Mouse (Mus musculus) lung, embryonic 14.5 days (tissue): ENCODE results near the gene Mgll. TPM values are rescaled to one million over a fixed set of nuclear protein-coding genes. Genes with fewer than 3 reads are reported as not detected.

Source experiments
- ATAC-seq: fragments of 200-750 bp; cut with Nextera tagmentation; 2 replicates; pipeline ENCODE4 v1.8.0; 2017; ENCODE audit warnings: mild to moderate bottlenecking, moderate TSS enrichment, moderate library complexity; ENCODE audit not compliant: insufficient read depth
- DNase-seq: peaks from one replicate; pipeline ENCODE4 v3.0.0-alpha.2; 2015
- H3K27ac ChIP-seq: fragments of 300-500 bp; sonication (generic); 2 replicates; pipeline ENCODE4 v1.5.1; 2014; ENCODE audit warnings: low read depth, mild to moderate bottlenecking, moderate library complexity
- H3K27me3 ChIP-seq: fragments of 300-500 bp; sonication (generic); 2 replicates; pipeline ENCODE4 v1.6.1; 2014; ENCODE audit warnings: low read length, control low read depth; ENCODE audit not compliant: insufficient read depth
- H3K36me3 ChIP-seq: fragments of 300-500 bp; sonication (generic); 2 replicates; pipeline ENCODE4 v1.6.1; 2014; ENCODE audit warnings: control low read depth; ENCODE audit not compliant: insufficient read depth
- H3K4me1 ChIP-seq: fragments of 300-500 bp; sonication (generic); 2 replicates; pipeline ENCODE4 v1.6.1; 2014; ENCODE audit warnings: antibody characterized with exemption, control low read depth; ENCODE audit not compliant: insufficient read depth
- H3K4me2 ChIP-seq: fragments of 300-500 bp; sonication (generic); 2 replicates; pipeline ENCODE4 v1.6.1; 2014; ENCODE audit warnings: mild to moderate bottlenecking
- H3K4me3 ChIP-seq: fragments of 300-500 bp; sonication (generic); 2 replicates; pipeline ENCODE4 v1.5.1; 2014; ENCODE audit warnings: low read depth, low read length
- H3K9ac ChIP-seq: fragments of 300-500 bp; sonication (generic); 2 replicates; pipeline ENCODE4 v1.6.1; 2014
- H3K9me3 ChIP-seq: fragments of 300-500 bp; sonication (generic); 2 replicates; pipeline ENCODE4 v1.6.1; 2016; ENCODE audit warnings: low read depth, low read length, control low read depth
- CTCF ChIP-seq: IDR thresholded peaks from 2 replicates; pipeline ENCODE4 v1.5.1; 2016; ENCODE audit warnings: antibody characterized with exemption, low read depth
- WGBS: fragments of 180-500 bp; shearing (Covaris S2); extraction: QIAGEN DNeasy Blood & Tissue Kit; methylation state at CpG from one replicate; pipeline ENCODE4 v1.1.7; 2014; 5-methylcytosine and 5-hydroxymethylcytosine counted together
- polyA plus RNA-seq: library from polyadenylated mRNA; unstranded; fragments of >200 nt; fragmentation: Nextera tagmentation; extraction: Ambion mirVana; gene quantifications from 2 replicates; pipeline ENCODE4 v1.2.1, GENCODE M21; 2014

Gene Mgll
- polyA plus RNA-seq, 1 experiment from 2014 or later = 71.5 TPM

GRCm38 (mm10) chr6:88843241-88843640 lies 119.0 kb downstream of the Mgll start:
- H3K27ac ChIP-seq = peak overlapping the region; percentile 84; the same call in 1 of the 2 replicates
- H3K36me3 ChIP-seq = peaks cover 17% of the 10 kb centered on the region
- peaks cover 4% of the 10 kb centered on the region; the same call in 1 of the 2 replicates for H3K4me1 ChIP-seq
- 72% methylated on average over 7 of the region's 7 CpGs for WGBS
- H3K27me3 ChIP-seq = no peaks in the 10 kb centered on the region
- H3K9me3 ChIP-seq = no peaks in the 10 kb centered on the region
- ATAC-seq (no peak), DNase-seq (no peak)
- peak overlapping the region; percentile 77 for H3K9ac ChIP-seq
- TF ChIP-seq CTCF = no peak
- peak overlapping the region; percentile 88 for H3K4me3 ChIP-seq
- peak overlapping the region; percentile 93 for H3K4me2 ChIP-seq

GRCm38 (mm10) chr6:88843781-88844725 lies 119.8 kb downstream of the Mgll start:
- Histone ChIP-seq H3K4me2 (peak overlapping the region; percentile 93; the same call in 1 of the 2 replicates), H3K27me3 (no peaks in the 10 kb centered on the region), H3K4me1 (peaks cover 4% of the 10 kb centered on the region; the same call in 1 of the 2 replicates), H3K27ac (no peak overlapping the region), H3K9ac (no peak overlapping the region), H3K4me3 (no peak overlapping the region), H3K9me3 (no peaks in the 10 kb centered on the region), H3K36me3 (peaks cover 15% of the 10 kb centered on the region; the same call in 1 of the 2 replicates)
- DNase-seq (no peak), ATAC-seq (no peak)
- 82% methylated on average over 9 of the region's 9 CpGs for WGBS
- TF ChIP-seq CTCF = no peak

GRCm38 (mm10) chr6:88844901-88845565 lies 120.8 kb downstream of the Mgll start:
- Histone ChIP-seq H3K4me2 (no peak overlapping the region), H3K27ac (no peak overlapping the region), H3K4me1 (peaks cover 4% of the 10 kb centered on the region; the same call in 1 of the 2 replicates), H3K4me3 (no peak overlapping the region), H3K27me3 (no peaks in the 10 kb centered on the region), H3K9me3 (no peaks in the 10 kb centered on the region), H3K9ac (no peak overlapping the region), H3K36me3 (peaks cover 6% of the 10 kb centered on the region; the same call in 1 of the 2 replicates)
- WGBS = 87% methylated on average over 7 of the region's 7 CpGs
- no peak for ATAC-seq
- no peak for DNase-seq
- TF ChIP-seq CTCF = no peak

DNA sequence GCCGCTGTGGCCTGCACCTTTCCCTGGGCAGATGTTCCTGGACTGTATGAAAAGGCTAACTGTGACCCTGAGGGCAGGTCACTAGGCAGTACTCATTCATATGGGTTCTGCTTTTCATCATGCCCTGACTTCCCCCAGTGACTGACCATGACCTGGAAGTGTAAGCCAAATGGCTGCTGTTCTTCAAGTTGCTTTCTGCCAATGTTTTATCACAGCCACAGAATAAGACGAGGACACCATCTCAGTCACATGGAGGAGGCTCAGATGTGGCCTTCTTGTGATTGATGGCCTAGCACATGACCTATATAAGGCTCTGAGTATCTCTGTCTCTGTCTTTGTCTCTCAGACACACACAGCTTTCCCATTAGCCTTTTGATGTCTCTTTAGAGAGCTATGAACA lies 123.4 kb downstream of the Mgll start:
- Histone ChIP-seq H3K9me3 (no peaks in the 10 kb centered on the region), H3K36me3 (peaks cover 6% of the 10 kb centered on the region; the same call in 1 of the 2 replicates), H3K4me1 (no peaks in the 10 kb centered on the region), H3K27ac (no peak overlapping the region), H3K27me3 (no peaks in the 10 kb centered on the region), H3K9ac (no peak overlapping the region), H3K4me3 (no peak overlapping the region), H3K4me2 (no peak overlapping the region)
- no peak for ATAC-seq
- TF ChIP-seq CTCF = no peak
- no peak for DNase-seq
- 54% methylated on average over 2 of the region's 2 CpGs for WGBS

- Histone ChIP-seq H3K36me3 (peaks cover 6% of the 10 kb centered on the region; the same call in 1 of the 2 replicates), H3K4me2 (no peak overlapping the region), H3K4me1 (no peaks in the 10 kb centered on the region), H3K27me3 (no peaks in the 10 kb centered on the region), H3K9me3 (no peaks in the 10 kb centered on the region), H3K4me3 (no peak overlapping the region), H3K9ac (no peak overlapping the region), H3K27ac (no peak overlapping the region)
- DNase-seq (peak; percentile 37), ATAC-seq (no peak; the same call in 1 of the 2 replicates)
- WGBS = 84% methylated on average over 2 of the region's 4 CpGs
- peak; percentile 68 for TF ChIP-seq CTCF
These were observed 125.1 kb downstream of the Mgll start for GRCm38 (mm10) chr6:88849270-88849669.

DNA sequence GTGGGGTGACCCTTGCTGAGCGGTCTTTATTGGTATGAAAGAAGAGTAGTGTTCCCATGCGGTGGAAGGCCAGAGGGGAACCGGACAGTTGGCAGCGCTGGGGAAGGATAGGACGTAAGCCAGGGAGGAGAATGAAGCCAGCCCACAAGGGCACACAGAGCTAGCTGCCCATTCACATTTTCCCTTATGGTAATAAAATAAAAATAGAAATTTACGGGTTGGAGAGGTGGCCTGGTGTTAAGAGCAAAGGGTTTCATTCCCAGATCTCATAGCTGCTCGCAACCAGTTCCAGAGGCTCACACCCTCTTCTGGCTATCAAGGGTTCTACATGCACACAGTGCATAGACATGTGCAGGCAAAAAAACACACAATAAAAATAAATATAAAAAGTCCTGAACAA lies 125.8 kb downstream of the Mgll start:
- ATAC-seq = no peak
- no peak overlapping the region for H3K9ac ChIP-seq
- no peak overlapping the region for H3K4me2 ChIP-seq
- no peaks in the 10 kb centered on the region for H3K9me3 ChIP-seq
- 90% methylated on average over 7 of the region's 7 CpGs for WGBS
- H3K4me1 ChIP-seq = no peaks in the 10 kb centered on the region
- H3K36me3 ChIP-seq = peaks cover 6% of the 10 kb centered on the region; the same call in 1 of the 2 replicates
- H3K4me3 ChIP-seq = no peak overlapping the region
- no peak overlapping the region for H3K27ac ChIP-seq
- H3K27me3 ChIP-seq = no peaks in the 10 kb centered on the region
- DNase-seq = no peak
- no peak for TF ChIP-seq CTCF

- 70% methylated on average over 5 of the region's 5 CpGs for WGBS
These were observed 130.3 kb downstream of the Mgll start for GRCm38 (mm10) chr6:88854509-88854908.

More at GRCm38 (mm10) chr6:88854509-88854908, 130.3 kb downstream of the Mgll start:
- Histone ChIP-seq H3K4me2 (no peak overlapping the region), H3K9ac (no peak overlapping the region), H3K4me1 (no peaks in the 10 kb centered on the region), H3K27ac (no peak overlapping the region), H3K4me3 (no peak overlapping the region), H3K36me3 (no peaks in the 10 kb centered on the region), H3K27me3 (no peaks in the 10 kb centered on the region), H3K9me3 (no peaks in the 10 kb centered on the region)
- no peak for TF ChIP-seq CTCF
- ATAC-seq = no peak
- DNase-seq = no peak
